In genomic region chr1:131623644-131624043, GRCm38 (mm10) we compare ENCODE assay signal across 30 mouse cellular contexts. TPM values are rescaled to one million over a fixed set of nuclear protein-coding genes. Genes with fewer than 3 reads are reported as not detected.
"Had no signal": no experiment of that assay in that cellular context is flagged by ENCODE, and none has a peak within 500 bp of the region (broad histone marks: within the 10 kb centered on the region; RNA-seq: fewer than 3 reads in every experiment).

No protein-coding gene starts in this region.

- H3K27me3 ChIP-seq: limb, embryonic 13.5 days; liver, embryonic 13.5 days; lung, embryonic 15.5 days; midbrain, embryonic 13.5 days; neural tube, embryonic 13.5 days; stomach, embryonic 15.5 days had no signal

- ATAC-seq: inflammation-experienced regulatory T-cells, adult 6 months; midbrain, embryonic 13.5 days; midbrain, embryonic 16.5 days had no signal

- H3K36me3 ChIP-seq: limb, embryonic 10.5 days; limb, embryonic 13.5 days; liver, embryonic 13.5 days; lung, embryonic 15.5 days; midbrain, embryonic 10.5 days; midbrain, embryonic 13.5 days; neural tube, embryonic 13.5 days; stomach, embryonic 15.5 days had no signal

- H3K4me2 ChIP-seq: limb, embryonic 13.5 days; liver, embryonic 13.5 days; lung, embryonic 15.5 days; midbrain, embryonic 13.5 days; neural tube, embryonic 13.5 days; stomach, embryonic 15.5 days had no signal

- H3K27ac ChIP-seq: layer of hippocampus, adult 2 months; limb, embryonic 10.5 days; limb, embryonic 13.5 days; liver, embryonic 13.5 days; lung, embryonic 15.5 days; midbrain, embryonic 10.5 days; midbrain, embryonic 13.5 days; neural tube, embryonic 13.5 days; stomach, embryonic 15.5 days had no signal

- DNase-seq: kidney, adult 11 months; kidney, adult 8-10 months; kidney, postnatal 14 days; layer of hippocampus, adult 9-11 months; liver, embryonic 13.5 days; lung, adult 18-20 months; lung, postnatal 10 days; lung, postnatal 36 days; right cerebral cortex, postnatal 25 days; spleen, adult 18-20 months; thymus, postnatal 25 days had no signal

- H3K9ac ChIP-seq: limb, embryonic 13.5 days; liver, embryonic 13.5 days; lung, embryonic 15.5 days; midbrain, embryonic 13.5 days; neural tube, embryonic 13.5 days; stomach, embryonic 15.5 days had no signal

- H3K4me3 ChIP-seq: layer of hippocampus, adult 2 months; limb, embryonic 10.5 days; limb, embryonic 13.5 days; liver, embryonic 13.5 days; lung, embryonic 15.5 days; megakaryocyte, embryonic 14.5 days; midbrain, embryonic 10.5 days; midbrain, embryonic 13.5 days; myocyte; neural tube, embryonic 13.5 days; stomach, embryonic 15.5 days had no signal

- H3K4me1 ChIP-seq: limb, embryonic 10.5 days; limb, embryonic 13.5 days; lung, embryonic 15.5 days; megakaryocyte, embryonic 14.5 days; midbrain, embryonic 13.5 days; neural tube, embryonic 13.5 days; stomach, embryonic 15.5 days had no signal

- H3K9me3 ChIP-seq: limb, embryonic 10.5 days; liver, embryonic 13.5 days; lung, embryonic 15.5 days; midbrain, embryonic 10.5 days; neural tube, embryonic 13.5 days; stomach, embryonic 15.5 days had no signal

RNA-seq across cellular contexts. Expression of gene Ctse, which starts 14.5 kb away (rescaled TPM):
- total RNA-seq: layer of hippocampus, adult 2 months; layer of hippocampus, postnatal 25 days; left cerebral cortex, postnatal 25 days had no signal
- polyA plus RNA-seq: limb, embryonic 10.5 days; midbrain, embryonic 10.5 days; midbrain, embryonic 13.5 days; midbrain, embryonic 16.5 days; myocyte; neural tube, embryonic 13.5 days had no signal

RNA-seq across cellular contexts. Expression of gene Avpr1b, which starts 24.6 kb away (rescaled TPM):
- total RNA-seq: left cerebral cortex, adult 18-20 months; left cerebral cortex, postnatal 25 days; monocyte, adult 5-6 weeks; neutrophil, adult 5-6 weeks had no signal
- polyA plus RNA-seq: inflammation-experienced regulatory T-cells, adult 6 months; kidney, embryonic 16.5 days; limb, embryonic 10.5 days; limb, embryonic 13.5 days; liver, embryonic 13.5 days; lung, embryonic 15.5 days; midbrain, embryonic 10.5 days; midbrain, embryonic 13.5 days; midbrain, embryonic 16.5 days; myocyte; neural tube, embryonic 13.5 days; stomach, embryonic 15.5 days; thymus, postnatal 0 days had no signal
